Mouse (Mus musculus) left cerebral cortex, adult 18-20 months (tissue): Measurements from ENCODE around the gene Pkhd1. TPM values are rescaled to one million over a fixed set of nuclear protein-coding genes. Genes with fewer than 3 reads are reported as not detected.

ENCODE experiments used
- DNase-seq, 2 experiments: peaks; one replicate each; pipeline ENCODE4 v3.0.0; 2021 to 2022; ENCODE audit warnings: low spot score in 2 of 2, mixed read lengths in 1 of 2
- long read RNA-seq, 2 experiments: library from polyadenylated mRNA; stranded (forward); transcript quantifications; one replicate each; pipeline ENCODE4 v2.0.0; 2021
- total RNA-seq, 2 experiments: library from RNA; stranded (reverse); gene quantifications; 2 replicates each; pipeline ENCODE4 v1.2.3; 2021

Gene Pkhd1
- under 1 TPM; 0.05 to 0.07 TPM for total RNA-seq
- long read RNA-seq, experiment 1, result 0 reads
- long read RNA-seq, experiment 2, result 0 reads

DNA sequence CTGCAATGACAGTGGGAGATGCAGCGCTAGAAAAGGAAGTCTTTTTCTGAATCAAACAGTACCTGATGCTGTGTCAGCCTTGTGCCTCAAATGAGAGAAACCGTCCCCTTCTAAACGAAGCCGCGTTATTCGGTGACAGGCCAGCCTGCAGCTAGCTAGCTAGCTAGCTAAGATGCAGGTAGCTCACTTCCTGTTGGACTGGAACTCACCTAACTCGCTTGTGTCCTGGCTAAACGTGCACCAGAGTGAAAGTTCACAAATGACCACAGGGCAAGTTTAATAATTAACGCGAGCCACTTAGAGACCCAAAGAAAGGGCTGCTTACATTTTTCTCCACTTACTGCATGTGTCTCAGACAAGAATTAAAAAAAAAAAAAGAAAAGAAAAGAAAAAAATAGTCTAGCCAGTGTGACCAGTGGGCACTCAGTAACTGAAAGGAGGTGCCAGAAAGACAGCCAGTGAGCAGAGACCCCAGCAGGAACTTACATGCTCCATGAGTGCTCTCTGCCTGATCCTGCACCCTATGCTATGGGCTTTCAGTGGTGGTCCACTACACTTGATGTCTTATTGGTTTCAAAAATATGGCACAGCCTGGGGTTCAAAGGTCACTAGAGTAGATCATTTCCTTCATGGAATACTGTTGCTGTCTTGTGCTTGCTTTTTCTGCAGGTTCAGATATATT lies at the start of gene Pkhd1:
Gene Pkhd1, minus strand, starts transcription at position 216 of the 682 bp plus-strand sequence.
- DNase-seq, result no peak

DNA sequence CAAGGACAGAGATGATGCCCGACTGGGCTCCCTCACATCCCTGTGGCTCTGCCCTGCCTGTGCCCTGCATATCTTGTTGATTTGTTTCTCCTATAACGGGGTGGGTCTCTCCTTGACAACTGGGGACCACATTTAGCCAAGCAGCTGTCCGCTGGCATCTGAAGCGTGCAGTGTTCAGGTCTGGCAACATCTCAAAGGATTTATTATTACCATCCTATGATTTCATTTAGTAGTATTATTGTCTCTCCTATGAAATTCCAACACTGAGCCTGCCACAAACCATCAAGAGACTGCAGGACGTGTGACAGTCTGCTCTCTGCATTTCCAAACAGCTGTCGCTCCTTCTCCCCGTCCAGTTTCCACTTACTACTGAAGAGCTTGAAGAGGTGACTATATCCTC lies 49.7 kb upstream of the Pkhd1 start:
- DNase-seq, result no peak

DNA sequence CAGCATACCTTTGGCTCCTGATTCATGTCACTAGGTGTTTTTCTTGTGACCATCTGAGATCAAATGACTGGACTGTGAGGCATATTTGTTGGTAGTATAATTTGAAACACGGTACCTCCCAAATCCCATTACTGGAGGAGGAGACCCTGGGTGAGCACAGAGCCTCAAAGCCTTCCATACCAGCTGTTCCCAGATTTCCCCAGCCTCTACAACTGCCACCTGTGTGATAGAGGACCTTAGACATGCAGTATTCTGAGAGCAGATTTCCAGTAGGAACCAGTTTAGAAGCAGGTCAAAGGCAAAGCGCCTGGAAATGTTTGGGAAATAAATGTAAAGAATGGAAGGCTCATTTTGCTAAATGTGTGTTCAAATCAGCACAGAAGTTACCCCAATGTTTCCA lies 48.4 kb upstream of the Pkhd1 start:
- no peak for DNase-seq

DNA sequence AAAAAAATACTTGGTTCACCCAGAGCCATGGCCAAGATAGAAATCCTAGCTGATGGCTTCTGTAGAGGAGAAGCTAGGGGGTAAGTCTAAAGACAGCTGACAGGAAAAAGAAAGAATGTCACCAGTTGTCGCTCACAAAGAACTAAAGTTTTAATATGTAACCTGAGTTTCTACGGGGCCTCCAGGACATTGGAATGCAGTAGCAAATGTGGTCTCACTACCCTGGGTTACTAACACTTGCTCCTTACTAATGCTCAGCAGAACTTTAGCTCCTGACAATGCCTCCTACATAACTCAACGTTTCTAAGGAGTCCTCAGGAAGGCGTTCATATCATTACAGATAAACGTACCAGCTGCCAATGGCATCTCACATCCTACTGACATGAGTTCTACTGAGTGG lies 37.2 kb upstream of the Pkhd1 start:
- no peak for DNase-seq

DNA sequence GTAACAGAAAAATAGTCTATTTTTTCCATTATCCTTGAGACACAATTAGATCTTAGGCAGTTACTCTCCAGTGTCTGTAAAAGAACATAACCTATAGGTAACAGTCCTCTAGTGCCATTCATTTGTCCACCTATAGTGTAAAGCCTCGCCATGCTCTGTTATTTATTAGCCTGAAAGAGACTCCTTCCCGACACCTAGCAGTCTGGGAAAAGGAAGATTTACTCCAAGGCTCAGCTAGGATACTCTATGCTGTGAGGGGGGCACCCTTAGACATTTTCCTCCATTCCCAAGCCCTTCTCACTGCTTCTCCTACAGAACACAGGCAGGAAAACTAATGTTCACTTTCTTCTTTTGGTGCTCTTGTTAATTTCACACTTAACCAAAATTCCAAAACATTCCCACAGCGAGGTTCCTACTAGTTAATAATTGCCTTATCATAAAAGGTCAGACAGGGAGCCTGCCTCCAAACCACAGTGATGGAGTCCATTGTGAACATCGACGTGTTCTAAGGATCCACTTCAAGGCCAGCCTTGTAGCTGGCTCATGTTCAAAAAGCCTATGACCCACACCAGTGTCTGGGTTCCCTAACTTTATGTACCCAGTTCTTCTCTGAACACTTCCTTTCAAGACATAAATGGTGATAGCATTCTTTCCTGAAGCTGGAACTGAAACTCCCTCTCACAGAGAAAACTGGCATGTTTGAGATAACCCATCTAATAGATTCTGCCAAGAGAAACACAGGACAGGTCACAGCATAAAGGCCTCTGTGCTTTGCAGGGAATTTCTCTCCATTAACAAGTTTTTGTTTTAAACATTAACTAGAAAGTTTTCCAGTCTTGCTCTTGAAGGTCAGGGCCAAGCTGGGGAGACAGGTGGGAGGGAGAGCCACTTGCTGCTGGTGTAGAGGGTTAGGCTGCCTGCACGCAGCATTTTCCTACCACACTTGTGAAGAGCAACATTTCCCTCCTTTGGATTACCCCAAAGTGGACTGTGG lies 35.9 kb upstream of the Pkhd1 start:
- no peak for DNase-seq

DNA sequence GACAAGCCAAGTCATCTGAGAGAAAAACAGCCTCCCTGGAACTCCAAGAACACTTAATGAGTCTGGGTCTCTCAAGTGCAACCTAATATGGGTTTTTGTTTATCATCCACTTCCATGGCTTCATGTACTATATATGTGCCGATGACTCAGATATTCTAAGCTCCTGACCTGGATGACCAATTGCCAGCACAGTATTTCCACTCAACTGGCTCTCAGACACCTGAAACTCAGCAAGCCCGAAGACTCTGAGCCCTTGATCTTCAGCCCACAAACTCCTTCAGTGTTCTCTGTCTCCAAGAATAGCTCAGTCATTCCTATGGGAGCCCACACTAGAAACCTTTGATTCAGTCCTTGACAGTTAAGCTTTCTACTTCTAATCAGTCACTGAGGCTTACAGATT lies 17.0 kb upstream of the Pkhd1 start:
- DNase-seq, result no peak

DNA sequence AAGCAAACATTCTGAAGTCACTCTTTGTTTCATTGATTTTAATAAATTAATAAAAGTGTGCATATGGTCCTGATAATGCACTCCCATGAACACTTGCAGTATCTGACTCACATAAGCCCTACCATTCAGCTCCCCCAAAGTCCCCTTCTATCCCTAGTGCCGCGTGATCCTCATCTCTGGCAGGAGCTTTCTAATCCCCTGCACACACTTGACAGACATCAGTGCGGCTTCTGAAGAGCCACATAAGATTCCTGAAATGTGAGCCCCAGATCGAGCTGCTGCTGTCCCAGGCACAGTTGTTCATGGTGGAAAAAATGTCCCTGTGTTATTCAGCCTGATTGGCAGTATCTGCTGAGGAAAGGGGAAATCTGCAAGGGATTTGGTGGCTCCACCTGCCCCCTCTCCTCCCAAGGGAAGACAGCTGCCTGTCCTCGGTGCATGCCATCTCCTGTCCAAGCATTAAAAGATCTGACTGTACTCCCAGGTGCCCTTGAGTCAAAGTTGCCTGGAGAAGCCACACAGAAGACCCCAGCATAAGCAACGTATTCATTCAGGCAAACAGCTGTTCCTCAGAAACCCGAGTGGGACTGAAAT lies 15.5 kb upstream of the Pkhd1 start:
- DNase-seq, result no peak

DNA sequence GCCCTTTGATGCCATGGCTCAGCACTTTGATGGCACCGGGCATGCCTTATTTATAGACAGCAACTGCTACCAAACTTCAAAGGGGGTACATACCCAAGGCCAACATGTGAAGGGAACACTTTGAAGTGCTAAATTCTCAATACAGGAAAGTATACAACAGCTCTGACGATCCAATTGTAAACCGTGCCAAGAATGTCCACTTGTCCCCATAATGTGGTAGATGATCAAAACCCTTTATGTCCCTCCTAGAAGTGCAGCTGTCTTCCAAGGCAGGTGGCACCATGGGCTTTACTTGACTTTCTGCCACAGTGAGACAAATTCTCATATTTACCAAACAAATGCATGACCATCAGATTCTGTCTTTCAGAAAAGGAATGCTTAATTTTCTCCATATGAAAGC lies 6.7 kb upstream of the Pkhd1 start:
- DNase-seq, result no peak

DNA sequence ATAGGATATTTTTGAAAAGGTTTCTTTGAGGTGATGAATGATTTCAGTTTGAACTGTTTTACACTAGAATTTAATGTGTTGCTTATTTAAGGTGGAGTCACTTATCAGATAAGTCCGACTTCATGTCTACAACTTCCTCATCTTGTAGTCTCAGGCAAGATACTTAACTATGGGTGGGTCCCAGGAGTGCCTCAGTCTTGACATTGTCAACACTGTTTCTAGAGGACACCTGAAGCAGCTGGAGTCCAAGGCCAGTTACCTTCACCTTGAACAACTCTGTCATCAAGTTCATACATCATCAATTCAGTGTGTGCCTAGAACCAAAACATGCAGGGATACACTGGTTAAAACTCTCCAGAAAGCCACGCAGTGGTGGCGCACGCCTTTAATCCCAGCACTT lies 5.5 kb upstream of the Pkhd1 start:
- DNase-seq, result no peak

DNA sequence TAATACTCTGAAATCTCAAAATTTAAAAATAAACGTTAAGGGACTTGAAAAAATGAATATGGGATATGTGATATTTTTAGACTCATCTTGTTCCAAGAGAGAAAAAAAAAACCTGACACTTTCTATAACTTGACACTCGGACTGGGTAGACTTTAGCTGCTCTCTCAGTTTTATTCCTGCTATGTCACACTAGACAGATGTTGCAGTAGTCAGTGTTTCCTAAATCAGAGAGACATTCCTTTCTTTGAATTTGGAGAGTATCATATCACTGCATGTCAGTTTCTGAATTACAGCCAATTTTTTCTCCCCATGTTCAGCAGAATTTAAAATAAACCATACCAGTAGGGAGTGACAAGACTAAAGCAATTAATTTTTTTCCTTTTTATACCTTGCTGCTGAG lies 2.7 kb upstream of the Pkhd1 start:
- DNase-seq, result no peak

DNA sequence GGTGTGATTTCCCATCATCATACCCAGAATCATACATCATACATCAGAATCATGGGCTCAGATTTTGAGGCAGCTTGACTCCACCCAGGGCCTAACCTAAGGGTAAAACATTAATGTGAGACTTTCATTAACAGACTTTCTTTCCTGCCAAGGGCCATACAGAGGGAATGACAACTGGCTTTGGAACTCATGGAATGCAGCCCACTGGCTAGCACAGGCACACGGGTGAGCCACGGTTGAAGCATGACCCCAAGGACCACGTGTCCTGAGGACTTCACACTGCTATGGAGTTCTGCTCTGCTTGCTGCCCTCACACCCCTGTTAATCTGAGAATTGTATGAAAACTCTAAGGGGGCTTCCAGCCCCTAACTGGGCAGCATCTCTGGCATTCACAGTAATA lies 1.5 kb upstream of the Pkhd1 start:
- no peak for DNase-seq

DNA sequence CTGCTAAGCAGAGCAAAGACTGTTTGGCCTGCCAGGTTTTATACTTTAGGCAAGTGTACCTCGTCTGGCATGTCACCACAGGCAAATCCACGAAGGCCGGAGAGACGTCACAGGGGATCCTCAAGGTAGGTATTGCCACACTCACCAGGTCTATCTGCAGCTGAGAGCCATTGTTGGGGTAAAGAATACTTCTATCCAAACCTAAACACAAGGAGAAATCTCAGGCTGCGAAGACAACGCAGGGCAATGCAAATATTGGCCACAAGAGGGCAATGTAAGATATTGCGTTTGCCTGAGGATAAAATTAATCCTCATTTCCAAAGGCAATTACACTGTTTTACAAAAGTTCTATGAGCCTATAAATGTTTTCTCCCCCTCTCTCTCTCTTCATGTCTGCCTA lies 5.2 kb downstream of the Pkhd1 start:
- peak; percentile 51 to 59 for DNase-seq

DNA sequence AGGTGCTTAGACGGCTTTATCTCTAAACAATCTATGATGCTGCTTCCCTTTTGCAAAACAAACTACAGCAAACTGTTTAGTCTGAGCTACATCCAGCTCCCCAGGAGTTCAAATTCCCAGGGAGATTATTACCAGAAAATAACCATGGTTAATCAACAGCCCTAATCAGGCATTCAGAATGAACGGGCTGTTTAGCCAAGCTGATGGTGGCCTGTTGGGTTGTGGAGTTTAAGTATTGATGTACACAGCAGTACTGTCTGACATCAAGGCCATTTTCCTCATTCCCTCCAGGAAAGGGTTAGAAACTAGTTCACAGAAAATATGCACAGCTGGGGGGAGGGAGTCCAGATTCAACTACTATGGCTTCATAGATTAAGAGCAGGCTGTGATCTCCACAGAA lies 12.4 kb downstream of the Pkhd1 start:
- DNase-seq, result no peak

DNA sequence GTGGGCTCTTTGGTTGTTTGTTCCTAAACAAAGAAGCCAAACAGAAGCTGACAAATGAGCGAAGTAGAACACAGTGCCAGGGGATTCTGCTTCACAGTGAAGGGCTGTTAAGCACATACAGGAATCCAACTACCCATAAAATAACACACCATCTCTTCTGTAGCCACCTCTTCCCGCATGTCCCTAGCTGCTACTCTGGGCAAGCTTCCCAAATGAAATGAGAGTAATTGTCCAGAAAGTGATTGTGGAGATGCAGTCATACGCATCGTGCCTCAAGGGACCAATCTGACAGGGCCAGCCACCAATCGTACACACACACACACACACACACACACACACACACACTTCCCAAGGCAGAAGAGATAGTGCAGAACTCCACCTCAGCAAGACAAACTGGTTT lies 27.4 kb downstream of the Pkhd1 start:
- DNase-seq, result no peak

DNA sequence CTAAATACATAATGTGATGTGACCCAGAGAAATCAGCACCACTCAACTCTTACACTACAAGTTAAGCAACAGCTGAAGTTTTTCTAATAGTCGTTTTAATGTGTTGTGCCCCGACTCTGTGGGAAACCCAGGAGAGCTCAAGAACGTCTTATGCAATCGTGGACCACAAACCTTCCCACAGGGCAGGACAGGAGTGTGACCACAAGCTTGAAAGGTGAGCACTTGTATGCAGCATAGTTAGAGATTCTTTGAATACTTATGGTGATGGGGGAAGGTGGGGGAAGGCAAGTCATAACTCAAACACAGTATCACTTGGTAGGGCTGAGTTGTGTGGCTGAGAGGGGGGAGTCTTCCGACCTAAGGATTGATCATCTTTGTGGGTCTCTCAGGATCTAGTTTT lies 46.4 kb downstream of the Pkhd1 start:
- DNase-seq, result no peak

DNA sequence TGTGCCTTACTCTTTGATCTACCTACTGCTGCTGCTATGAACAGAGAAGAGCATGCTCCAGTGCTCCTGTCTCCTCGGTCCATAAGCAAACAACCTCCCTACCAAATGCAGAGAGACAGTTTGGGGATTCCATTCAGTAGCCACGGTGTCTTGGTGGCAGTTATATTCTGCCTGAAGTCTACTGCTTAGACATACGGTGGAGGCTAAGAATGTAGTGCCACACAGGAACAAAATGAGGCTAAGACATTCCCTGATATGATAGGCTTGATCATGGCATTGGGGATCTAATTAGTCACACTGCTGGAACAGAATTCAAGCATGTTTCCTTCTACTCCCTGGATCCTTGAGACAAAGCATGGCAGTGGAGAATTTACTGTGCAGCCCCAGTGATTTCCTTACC lies 48.4 kb downstream of the Pkhd1 start:
- no peak for DNase-seq

DNA sequence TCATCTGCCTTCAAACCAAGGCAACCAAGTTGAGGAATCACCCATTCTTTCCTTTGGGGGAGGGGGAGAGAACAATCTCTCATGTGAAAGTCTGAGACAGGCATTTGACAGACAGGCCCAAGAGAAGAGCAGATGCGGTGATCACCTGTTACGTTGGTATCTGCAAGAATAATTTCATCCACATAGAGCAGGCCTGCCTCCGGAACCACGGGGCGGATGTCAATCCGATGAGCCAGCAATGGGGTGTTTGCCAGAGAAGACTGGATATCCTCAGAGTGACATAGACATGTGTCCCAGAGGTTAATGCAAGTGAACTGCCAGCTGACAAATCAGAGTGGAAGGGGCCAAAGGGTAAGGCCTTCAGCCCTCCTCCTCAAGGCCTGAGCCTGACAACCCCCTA lies 59.4 kb downstream of the Pkhd1 start:
- DNase-seq, result no peak

DNA sequence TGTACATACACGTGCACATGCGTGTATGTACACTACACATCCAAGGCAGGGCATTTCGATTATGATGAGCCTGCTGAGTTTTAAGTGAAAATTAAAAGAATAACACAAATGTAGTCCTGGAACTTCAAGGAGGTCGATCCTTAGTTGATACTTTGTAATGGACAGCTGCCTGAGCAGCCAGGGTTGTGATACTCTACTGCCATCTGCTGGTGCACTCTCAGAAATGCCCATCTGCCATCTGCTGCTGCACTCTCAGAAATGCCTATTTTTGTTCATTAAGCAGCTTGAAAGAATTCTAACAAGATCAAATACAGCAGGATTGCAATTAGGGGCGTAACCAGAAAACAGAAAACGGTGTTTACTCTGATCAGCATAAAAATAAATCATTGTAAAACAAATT lies 63.5 kb downstream of the Pkhd1 start:
- DNase-seq, result peak; percentile 42 to 47

DNA sequence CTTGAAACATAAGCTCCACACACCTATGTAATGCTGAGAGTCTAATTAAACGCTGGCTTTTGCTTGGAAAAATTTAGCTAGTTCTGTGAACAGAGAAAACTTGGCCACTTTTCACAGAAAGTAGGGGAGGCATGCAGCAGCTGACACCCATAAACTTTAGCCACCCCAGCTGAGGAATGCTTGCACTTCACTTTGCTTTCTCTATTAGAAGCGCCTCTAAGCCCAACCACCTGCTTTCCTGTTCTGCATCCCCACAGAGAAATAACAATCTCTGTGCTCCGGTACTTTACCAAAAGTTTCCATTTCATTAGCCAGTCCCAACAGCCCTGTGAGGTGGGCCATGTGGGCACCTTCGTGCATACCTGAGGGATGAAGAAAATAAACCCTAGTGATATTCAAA lies 66.5 kb downstream of the Pkhd1 start:
- no peak for DNase-seq

DNA sequence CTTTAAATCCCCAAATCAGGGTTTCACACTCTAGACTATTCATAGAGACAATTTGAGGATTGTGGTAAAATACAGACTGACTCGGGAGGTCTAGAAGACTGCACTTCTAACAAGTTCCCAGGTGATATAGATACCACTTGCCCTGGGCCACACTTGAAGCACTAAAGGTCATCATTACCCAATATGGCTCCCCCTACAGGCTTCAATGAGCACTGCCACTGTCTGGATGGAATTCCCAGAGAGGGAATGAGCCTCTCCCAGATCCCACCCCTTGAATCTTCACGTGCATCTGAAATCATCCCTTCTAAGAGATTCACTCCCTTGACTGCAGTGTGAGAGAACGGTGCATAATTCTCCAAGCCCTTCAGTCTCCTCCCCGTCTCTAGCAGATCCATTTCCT lies 73.3 kb downstream of the Pkhd1 start:
- no peak for DNase-seq

DNA sequence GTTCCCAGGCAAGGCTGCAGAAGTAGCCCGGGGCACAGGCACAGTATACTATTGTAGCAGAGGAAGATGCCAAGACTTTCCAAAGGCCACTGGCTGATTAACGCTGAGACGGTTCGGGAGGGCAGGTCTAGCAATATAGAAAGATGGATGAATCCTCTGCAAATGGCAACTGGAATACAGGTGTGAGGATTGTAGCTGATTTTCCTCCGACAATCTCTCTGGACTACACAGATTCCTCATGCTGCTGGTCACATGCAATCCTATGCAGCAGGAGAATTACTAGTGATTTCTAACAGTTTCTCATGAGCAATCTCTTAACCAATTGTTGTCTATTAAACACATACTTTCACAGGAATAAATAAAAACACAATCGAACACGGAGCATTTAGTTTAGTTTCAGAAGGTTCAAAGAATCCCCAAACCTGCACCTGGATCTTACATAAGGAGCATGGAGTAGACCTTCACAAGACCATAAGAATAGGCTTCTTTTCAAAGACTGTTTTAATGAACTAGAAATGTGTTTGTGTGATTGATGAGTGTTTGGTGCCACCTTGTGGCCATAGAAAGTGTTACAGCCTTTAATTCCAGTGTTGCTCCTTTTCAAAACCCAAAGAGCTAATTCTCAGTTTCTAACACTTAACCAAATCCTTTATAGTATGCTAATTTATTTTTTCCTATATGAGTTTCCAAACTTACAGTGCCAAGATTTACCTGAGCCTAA lies 104.3 kb downstream of the Pkhd1 start:
- peak; percentile 42 to 57 for DNase-seq
